Mouse (Mus musculus) liver, embryonic 11.5 days (tissue): ENCODE data around the gene Cldn22. TPM values are rescaled to one million over a fixed set of nuclear protein-coding genes. Genes with fewer than 3 reads are reported as not detected.

Source experiments
- ATAC-seq: fragments of 200-750 bp; cut with Nextera tagmentation; replicated peaks from 2 replicates; pipeline ENCODE4 v1.8.0; 2017; ENCODE audit warnings: moderate number of reproducible peaks, mild to moderate bottlenecking, moderate TSS enrichment, moderate library complexity; ENCODE audit not compliant: low FRiP score
- DNase-seq: peaks from one replicate; pipeline ENCODE4 v3.0.0-alpha.2; 2017; ENCODE audit warnings: low spot score
- H3K27ac ChIP-seq: fragments of 300-500 bp; sonication (generic); 2 replicates; pipeline ENCODE4 v1.5.1; 2014; ENCODE audit warnings: mild to moderate bottlenecking, low read depth, low read length, control low read depth
- H3K27me3 ChIP-seq: fragments of 300-500 bp; sonication (generic); replicated peaks from 2 replicates; pipeline ENCODE4 v1.6.1; 2014; ENCODE audit warnings: low read length, mixed read lengths; ENCODE audit not compliant: control insufficient read depth, insufficient read depth
- H3K36me3 ChIP-seq: fragments of 300-500 bp; sonication (generic); 2 replicates; pipeline ENCODE4 v1.6.1; 2014; ENCODE audit warnings: mild to moderate bottlenecking, low read length, moderate library complexity, mixed read lengths; ENCODE audit not compliant: control insufficient read depth, insufficient read depth
- H3K4me1 ChIP-seq: fragments of 300-500 bp; sonication (generic); replicated peaks from 2 replicates; pipeline ENCODE4 v1.6.1; 2014; ENCODE audit warnings: low read length, mixed read lengths; ENCODE audit not compliant: control insufficient read depth, insufficient read depth
- H3K4me2 ChIP-seq: fragments of 300-500 bp; sonication (generic); 2 replicates; pipeline ENCODE4 v1.6.1; 2014; ENCODE audit warnings: mild to moderate bottlenecking, control low read depth, moderate library complexity
- H3K4me3 ChIP-seq: fragments of 300-500 bp; sonication (generic); 2 replicates; pipeline ENCODE4 v1.5.1; 2014; ENCODE audit warnings: low read depth, low read length, control low read depth
- H3K9ac ChIP-seq: fragments of 300-500 bp; sonication (generic); 2 replicates; pipeline ENCODE4 v1.6.1; 2014; ENCODE audit warnings: low read depth, low read length, control low read depth
- H3K9me3 ChIP-seq: fragments of 300-500 bp; sonication (generic); 2 replicates; pipeline ENCODE4 v1.6.1; 2016; ENCODE audit warnings: low read length, inconsistent platforms, mixed read lengths; ENCODE audit not compliant: control insufficient read depth
- WGBS: fragments of 180-500 bp; shearing (Covaris S2); extraction: QIAGEN DNeasy Blood & Tissue Kit; methylation state at CpG from one replicate; pipeline ENCODE4 v1.1.7; 2014; 5-methylcytosine and 5-hydroxymethylcytosine counted together
- polyA plus RNA-seq: library from polyadenylated mRNA; unstranded; fragments of >200 nt; fragmentation: Nextera tagmentation; extraction: Ambion mirVana; gene quantifications from 2 replicates; pipeline ENCODE4 v1.2.1, GENCODE M21; 2014

Gene Cldn22
- polyA plus RNA-seq, 1 experiment from 2014 or later: not detected

DNA sequence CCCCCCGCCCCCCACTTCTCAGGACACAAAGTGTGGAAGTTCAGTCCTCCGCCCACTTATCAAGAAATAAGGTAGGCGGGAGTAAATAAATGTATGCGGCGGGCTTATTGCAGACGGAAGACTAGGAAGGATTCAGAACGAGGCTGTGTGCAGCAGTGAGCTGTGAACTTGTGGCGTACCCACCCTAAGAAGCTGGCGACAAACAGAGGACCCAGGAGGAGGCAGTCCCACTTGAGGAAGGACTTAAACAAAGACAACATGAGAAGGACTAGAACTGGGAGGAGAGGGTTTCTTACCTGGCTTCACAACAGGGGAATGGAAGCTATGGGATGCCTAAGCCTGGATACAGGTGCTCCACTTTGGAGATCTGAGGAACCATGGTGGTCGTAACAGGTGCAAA lies 19.4 kb downstream of the Cldn22 start:
- H3K9me3 ChIP-seq: no peaks in the 10 kb centered on the region
- H3K4me2 ChIP-seq: no peak overlapping the region
- H3K4me1 ChIP-seq: no peaks in the 10 kb centered on the region
- no peaks in the 10 kb centered on the region for H3K27me3 ChIP-seq
- H3K36me3 ChIP-seq: peaks cover 11% of the 10 kb centered on the region
- WGBS: 95% methylated on average over 10 of the region's 10 CpGs
- no peak overlapping the region for H3K9ac ChIP-seq
- DNase-seq (no peak), ATAC-seq (no peak)
- no peak overlapping the region for H3K4me3 ChIP-seq
- no peak overlapping the region for H3K27ac ChIP-seq

DNA sequence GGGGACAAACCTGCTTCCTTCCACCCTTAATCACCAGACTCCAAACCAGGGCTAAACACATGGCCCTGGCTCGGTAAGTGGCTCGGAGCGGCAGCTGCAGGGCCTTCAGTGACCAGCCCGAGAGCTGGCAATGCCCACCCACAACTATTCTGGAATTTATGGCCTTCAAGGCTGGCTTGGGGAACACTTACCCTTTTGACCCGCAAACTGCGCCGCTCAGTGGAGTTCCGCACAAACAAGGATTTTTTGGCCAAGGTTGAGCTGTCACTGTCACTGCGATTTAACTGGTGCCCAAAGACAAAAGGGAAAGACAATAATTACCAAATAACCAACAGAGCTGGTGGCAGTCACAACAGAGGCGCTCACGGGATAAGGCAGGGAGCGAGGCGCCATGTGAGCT lies 21.7 kb downstream of the Cldn22 start:
- Histone ChIP-seq H3K4me2 (no peak overlapping the region), H3K27ac (no peak overlapping the region), H3K9me3 (no peaks in the 10 kb centered on the region), H3K27me3 (no peaks in the 10 kb centered on the region), H3K4me3 (no peak overlapping the region), H3K9ac (no peak overlapping the region), H3K36me3 (peaks cover 8% of the 10 kb centered on the region; the same call in 1 of the 2 replicates), H3K4me1 (no peaks in the 10 kb centered on the region)
- no peak for ATAC-seq
- WGBS: 87% methylated on average over 13 of the region's 13 CpGs
- no peak for DNase-seq

DNA sequence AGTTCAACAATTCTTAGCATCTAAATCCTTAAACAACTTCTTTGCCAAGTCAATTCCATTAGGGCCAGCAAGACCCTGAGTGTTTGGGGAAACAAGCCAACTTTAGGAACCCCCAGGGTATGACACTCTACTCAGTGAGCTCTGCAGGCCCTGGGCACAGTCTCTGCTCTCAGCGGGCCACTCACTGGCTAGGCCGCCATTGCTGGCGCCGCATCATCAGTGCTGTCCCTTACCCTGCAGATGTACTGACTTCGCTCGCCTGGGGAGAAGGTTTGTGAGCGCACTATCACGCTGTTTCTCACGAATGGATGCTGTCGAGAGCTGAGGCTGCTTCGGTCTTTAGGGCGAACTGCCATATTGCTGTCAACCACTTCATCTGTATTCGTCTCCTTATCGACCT lies 22.9 kb downstream of the Cldn22 start:
- Histone ChIP-seq H3K4me2 (no peak overlapping the region), H3K9me3 (no peaks in the 10 kb centered on the region), H3K4me3 (no peak overlapping the region), H3K36me3 (peaks cover 8% of the 10 kb centered on the region; the same call in 1 of the 2 replicates), H3K27ac (no peak overlapping the region), H3K27me3 (no peaks in the 10 kb centered on the region), H3K4me1 (no peaks in the 10 kb centered on the region), H3K9ac (no peak overlapping the region)
- no peak for DNase-seq
- ATAC-seq: no peak
- WGBS: 90% methylated on average over 14 of the region's 14 CpGs

DNA sequence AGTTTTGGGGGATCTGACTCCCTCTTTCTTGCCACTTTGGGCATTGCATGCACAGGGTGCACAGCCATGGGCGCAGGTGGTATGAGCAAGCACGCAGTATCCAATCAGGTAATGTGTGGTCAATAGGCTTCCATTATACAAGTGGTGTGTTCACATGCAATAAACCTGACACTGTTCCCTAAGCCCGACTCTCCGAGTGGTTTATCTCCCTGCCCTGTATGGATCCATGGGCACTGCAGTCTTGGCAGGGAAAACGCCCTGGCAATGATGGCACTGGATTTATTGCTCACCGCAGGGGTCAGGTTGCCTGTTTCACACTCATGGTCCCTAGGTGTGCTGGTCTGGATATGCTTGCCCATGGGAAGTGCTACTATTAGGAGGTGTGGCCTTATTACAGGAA lies 23.6 kb downstream of the Cldn22 start:
- no peak for ATAC-seq
- 93% methylated on average over 6 of the region's 6 CpGs for WGBS

DNA sequence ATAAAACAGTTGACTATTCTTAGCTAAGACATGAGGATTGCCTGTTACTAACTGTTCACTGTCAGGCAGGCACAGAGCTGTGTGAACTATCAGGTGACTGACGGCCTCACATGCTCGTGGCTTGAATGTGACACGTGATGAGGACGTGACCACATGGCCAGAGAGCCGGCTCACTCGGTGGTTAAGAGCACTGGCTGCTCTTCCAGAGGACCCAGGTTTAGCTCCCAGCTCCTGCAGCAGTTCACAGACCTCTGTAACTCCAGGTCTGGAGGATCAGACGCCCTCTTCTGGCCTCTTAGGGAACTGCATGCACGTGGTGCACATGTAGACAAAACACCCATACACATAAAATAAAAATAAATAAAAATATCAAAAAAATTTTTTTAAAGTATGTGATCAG lies 25.6 kb downstream of the Cldn22 start:
- Histone ChIP-seq H3K9me3 (no peaks in the 10 kb centered on the region), H3K27ac (no peak overlapping the region), H3K4me3 (no peak overlapping the region), H3K9ac (no peak overlapping the region), H3K27me3 (no peaks in the 10 kb centered on the region), H3K4me1 (no peaks in the 10 kb centered on the region), H3K4me2 (no peak overlapping the region), H3K36me3 (peaks cover 4% of the 10 kb centered on the region; the same call in 1 of the 2 replicates)
- ATAC-seq: no peak
- 77% methylated on average over 8 of the region's 8 CpGs for WGBS
- DNase-seq: no peak

More for the DNA sequence above, 23.6 kb downstream of the Cldn22 start:
- H3K4me2 ChIP-seq: no peak overlapping the region
- H3K27ac ChIP-seq: no peak overlapping the region
- no peaks in the 10 kb centered on the region for H3K4me1 ChIP-seq
- no peak for DNase-seq
- no peak overlapping the region for H3K4me3 ChIP-seq
- H3K36me3 ChIP-seq: peaks cover 8% of the 10 kb centered on the region; the same call in 1 of the 2 replicates
- no peaks in the 10 kb centered on the region for H3K27me3 ChIP-seq
- H3K9ac ChIP-seq: no peak overlapping the region
- H3K9me3 ChIP-seq: no peaks in the 10 kb centered on the region

DNA sequence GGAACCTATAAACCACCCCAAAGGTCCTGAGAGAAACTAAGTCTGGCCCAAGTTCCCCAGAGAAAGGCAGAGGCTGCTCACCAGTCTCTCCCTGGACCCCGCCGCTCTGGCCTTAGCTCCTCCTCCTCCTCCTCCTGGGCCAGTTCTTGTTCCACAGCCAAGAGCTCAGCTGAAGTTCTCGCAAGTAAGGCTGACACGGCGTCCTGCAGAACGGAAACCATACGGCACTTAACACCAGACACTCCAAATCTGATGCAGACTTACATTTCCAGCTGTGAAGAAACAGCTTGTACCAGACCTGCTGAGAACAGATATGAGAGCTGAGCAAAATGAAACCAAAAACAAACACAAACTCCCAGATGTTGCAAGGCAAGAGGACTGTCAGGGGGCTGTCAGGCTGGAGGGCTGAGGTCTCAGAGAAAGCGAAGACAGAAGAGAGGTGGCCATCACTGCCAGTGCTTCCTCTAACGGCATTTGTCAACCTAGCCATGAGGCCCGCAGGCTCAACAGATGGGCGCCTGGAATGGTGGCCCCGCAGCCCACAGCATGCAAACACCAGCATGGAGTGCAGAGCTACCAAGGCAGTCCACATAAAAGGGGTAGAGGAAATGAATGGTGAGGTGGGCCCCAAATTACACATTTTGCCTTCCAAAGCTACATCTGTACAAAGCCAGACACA lies 27.7 kb downstream of the Cldn22 start:
- ATAC-seq: no peak; the same call in 1 of the 2 replicates
- Histone ChIP-seq H3K4me3 (peak overlapping the region; percentile 18), H3K9ac (no peak overlapping the region), H3K4me2 (peak overlapping the region; percentile 30), H3K27me3 (no peaks in the 10 kb centered on the region), H3K36me3 (peaks cover 4% of the 10 kb centered on the region; the same call in 1 of the 2 replicates), H3K9me3 (no peaks in the 10 kb centered on the region), H3K4me1 (no peaks in the 10 kb centered on the region), H3K27ac (no peak overlapping the region)
- DNase-seq: no peak
- 55% methylated on average over 12 of the region's 12 CpGs for WGBS

DNA sequence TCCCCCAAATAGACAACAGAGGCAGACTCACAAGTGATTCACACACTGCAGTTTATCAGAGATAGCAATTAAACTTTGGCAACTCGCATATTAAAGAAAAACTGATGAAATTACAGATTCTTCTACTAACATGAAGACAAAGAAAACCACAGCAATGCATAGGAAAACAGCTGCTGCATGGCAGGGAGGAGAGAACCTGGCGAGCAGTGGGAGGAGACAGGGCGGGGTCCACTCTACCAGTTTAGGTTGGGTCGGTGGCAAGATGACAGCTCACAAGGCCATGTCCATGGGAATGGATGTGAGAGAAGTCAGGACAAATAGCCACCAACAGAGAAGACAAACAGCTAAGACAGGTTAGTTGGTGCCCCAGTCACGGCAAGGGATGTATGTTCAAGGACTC lies 28.5 kb downstream of the Cldn22 start:
- no peaks in the 10 kb centered on the region for H3K4me1 ChIP-seq
- ATAC-seq (no peak), DNase-seq (no peak)
- WGBS: 77% methylated on average over 5 of the region's 5 CpGs
- H3K4me2 ChIP-seq: no peak overlapping the region
- H3K36me3 ChIP-seq: 0 out of 2 replicates have a peak, but pooled peaks cover 2% of the 10 kb centered on the region
- no peak overlapping the region for H3K4me3 ChIP-seq
- H3K9ac ChIP-seq: no peak overlapping the region
- H3K9me3 ChIP-seq: no peaks in the 10 kb centered on the region
- no peak overlapping the region for H3K27ac ChIP-seq
- H3K27me3 ChIP-seq: no peaks in the 10 kb centered on the region

DNA sequence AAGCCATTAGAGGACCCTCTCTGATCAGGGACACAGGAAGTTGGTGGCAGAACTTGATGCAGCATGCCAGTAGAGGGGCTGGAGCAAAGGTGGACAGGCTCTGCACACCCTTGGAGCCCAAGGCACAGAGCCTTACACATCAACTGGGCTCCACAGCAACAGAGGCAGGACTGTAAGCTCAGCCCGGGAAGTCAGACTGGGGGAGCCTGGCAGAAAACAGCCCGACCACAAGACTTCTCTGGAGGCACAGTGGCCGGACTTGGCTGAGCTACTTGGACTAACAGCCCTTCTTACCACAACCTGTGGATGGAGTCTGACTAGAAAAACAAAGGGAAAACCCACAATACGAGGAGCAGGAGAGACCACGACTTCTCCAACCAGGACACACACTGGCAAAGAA lies 29.1 kb downstream of the Cldn22 start:
- Histone ChIP-seq H3K9ac (no peak overlapping the region), H3K9me3 (no peaks in the 10 kb centered on the region), H3K4me2 (no peak overlapping the region), H3K27me3 (no peaks in the 10 kb centered on the region), H3K4me3 (no peak overlapping the region), H3K27ac (no peak overlapping the region), H3K4me1 (no peaks in the 10 kb centered on the region), H3K36me3 (0 out of 2 replicates have a peak, but pooled peaks cover 5% of the 10 kb centered on the region)
- no peak for ATAC-seq
- whole genome bisulfite sequencing: 85% methylated on average over 5 of the region's 5 CpGs
- no peak for DNase-seq

DNA sequence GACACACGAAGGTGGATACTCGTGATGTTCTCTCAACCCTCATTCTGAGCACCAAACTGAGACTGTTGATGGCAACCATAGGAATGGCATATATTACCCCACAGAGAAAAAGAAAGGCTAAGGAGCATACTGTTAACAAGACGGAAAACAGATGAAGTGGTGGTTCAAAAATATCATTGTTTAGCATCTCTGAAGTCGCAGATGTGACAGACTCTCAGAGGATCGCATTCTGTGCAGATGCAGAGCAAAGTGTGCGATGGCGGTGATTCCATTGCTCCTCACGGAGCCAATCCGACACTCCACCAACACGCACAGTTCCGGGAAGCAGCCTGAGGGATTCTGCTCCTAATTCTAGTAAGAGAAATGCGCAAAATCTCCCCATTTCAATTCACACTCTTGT lies 35.0 kb downstream of the Cldn22 start:
- H3K27ac ChIP-seq: no peak overlapping the region
- DNase-seq (no peak), ATAC-seq (no peak)
- H3K9me3 ChIP-seq: no peaks in the 10 kb centered on the region
- no peak overlapping the region for H3K4me3 ChIP-seq
- no peak overlapping the region for H3K4me2 ChIP-seq
- peaks cover 5% of the 10 kb centered on the region; the same call in 1 of the 2 replicates for H3K36me3 ChIP-seq
- 93% methylated on average over 12 of the region's 12 CpGs for WGBS
- no peak overlapping the region for H3K9ac ChIP-seq
- no peaks in the 10 kb centered on the region for H3K27me3 ChIP-seq
- no peaks in the 10 kb centered on the region for H3K4me1 ChIP-seq
